ENCODE assay signal across 8 mouse cellular contexts in genomic region chr9:53301269-53301720, GRCm38 (mm10). TPM values are rescaled to one million over a fixed set of nuclear protein-coding genes. Genes with fewer than 3 reads are reported as not detected.
DNase-seq lines count a peak whose midpoint lies in the region; ATAC-seq and TF ChIP-seq lines count a peak whose summit lies in the region.

Gene Exph5, plus strand, starts transcription at chr9:53301670.

- WGBS in heart, embryonic 13.5 days = under 1% methylated on average over 11 of the region's 11 CpGs
- WGBS in heart, adult 2 months = 1% methylated on average over 11 of the region's 11 CpGs
- WGBS in cerebellum, adult 2 months = 2% methylated on average over 11 of the region's 11 CpGs
- under 1% methylated on average over 11 of the region's 11 CpGs for WGBS in lung, postnatal 0 days

- TF ChIP-seq CTCF in heart, adult 2 months (IDR thresholded peaks at IDR 0.05) = no peak
- no peak for TF ChIP-seq CTCF in cerebellum, adult 2 months (IDR thresholded peaks at IDR 0.05; ENCODE audit: borderline replicate concordance, insufficient read depth, low read depth, low read length)
- TF ChIP-seq CTCF in lung, postnatal 0 days (IDR thresholded peaks at IDR 0.05) = no peak

- H3K27me3 ChIP-seq in heart, embryonic 13.5 days (replicated peaks) = peaks cover 27% of the 10 kb centered on the region
- H3K27me3 ChIP-seq in heart, adult 2 months (ENCODE audit: control insufficient read depth, insufficient read depth, low read length) = 0 out of 2 replicates have a peak, but pooled peaks cover 2% of the 10 kb centered on the region
- H3K27me3 ChIP-seq in cerebellum, adult 2 months (ENCODE audit: control insufficient read depth, insufficient read depth, low read length) = no peaks in the 10 kb centered on the region
- no peaks in the 10 kb centered on the region for H3K27me3 ChIP-seq in lung, postnatal 0 days (replicated peaks; ENCODE audit: insufficient read depth, low read length)

- ATAC-seq in heart, embryonic 13.5 days (ENCODE audit: extremely low read depth, insufficient number of reproducible peaks, low FRiP score, low TSS enrichment) = no peak
- peak; percentile 92 for ATAC-seq in lung, postnatal 0 days

- H3K4me2 ChIP-seq in heart, embryonic 13.5 days = peak within 1 kb of the TSS; percentile 93
- H3K4me2 ChIP-seq in lung, postnatal 0 days (replicated peaks; ENCODE audit: low read depth, low read length) = peak within 1 kb of the TSS; percentile 66

- no peaks in the 10 kb centered on the region for H3K36me3 ChIP-seq in heart, embryonic 13.5 days
- no peaks in the 10 kb centered on the region for H3K36me3 ChIP-seq in heart, adult 2 months (ENCODE audit: control insufficient read depth, insufficient read depth, low read length)
- no peaks in the 10 kb centered on the region for H3K36me3 ChIP-seq in lung, postnatal 0 days (ENCODE audit: insufficient read depth, low read length)

- peak within 1 kb of the TSS; percentile 76 for H3K9ac ChIP-seq in heart, embryonic 13.5 days
- H3K9ac ChIP-seq in heart, adult 2 months (ENCODE audit: low read depth, low read length) = no peak within 1 kb of the TSS
- H3K9ac ChIP-seq in lung, postnatal 0 days (replicated peaks; ENCODE audit: low read depth) = peak within 1 kb of the TSS; percentile 41

- intact Hi-C loops in heart, adult 2 months (cut with DNase I) = no loop called here

- no peak for TF ChIP-seq POLR2A in heart, adult 2 months (IDR thresholded peaks at IDR 0.05; ENCODE audit: insufficient read depth, low read depth, low read length)
- peak; percentile 60; the same call in 1 of the 2 replicates for TF ChIP-seq POLR2A in cerebellum, adult 2 months (IDR thresholded peaks at IDR 0.05; ENCODE audit: borderline replicate concordance, insufficient read depth, low read length)

- no peaks in the 10 kb centered on the region for H3K79me2 ChIP-seq in heart, adult 2 months (replicated peaks; ENCODE audit: control insufficient read depth, insufficient read depth, low read length)

- no peak for TF ChIP-seq EP300 in heart, adult 2 months (IDR thresholded peaks at IDR 0.05; ENCODE audit: insufficient read depth, low read depth, low read length)
- TF ChIP-seq EP300 in lung, postnatal 0 days (IDR thresholded peaks at IDR 0.05) = 0 out of 2 replicates have a peak, but pooled peaks have one; percentile 4

- no peaks in the 10 kb centered on the region for H3K9me3 ChIP-seq in heart, embryonic 13.5 days
- H3K9me3 ChIP-seq in lung, postnatal 0 days (ENCODE audit: low read length) = no peaks in the 10 kb centered on the region

- H3K4me3 ChIP-seq in heart, embryonic 13.5 days = peak within 1 kb of the TSS; percentile 57
- H3K4me3 ChIP-seq in heart, adult 2 months = no peak within 1 kb of the TSS
- peak within 1 kb of the TSS; percentile 98 for H3K4me3 ChIP-seq in cerebellum, adult 2 months (replicated peaks; ENCODE audit: insufficient read depth, low read depth, low read length)
- H3K4me3 ChIP-seq in lung, postnatal 0 days (ENCODE audit: low read depth, low read length) = peak within 1 kb of the TSS; percentile 43

- peaks cover 15% of the 10 kb centered on the region; the same call in 1 of the 2 replicates for H3K4me1 ChIP-seq in heart, embryonic 13.5 days
- no peaks in the 10 kb centered on the region for H3K4me1 ChIP-seq in heart, adult 2 months (ENCODE audit: control insufficient read depth, insufficient read depth, low read length)
- peaks cover 6% of the 10 kb centered on the region; the same call in 1 of the 2 replicates for H3K4me1 ChIP-seq in cerebellum, adult 2 months (ENCODE audit: control insufficient read depth, insufficient read depth, low read length)
- H3K4me1 ChIP-seq in lung, postnatal 0 days (ENCODE audit: insufficient read depth, low read depth, low read length) = no peaks in the 10 kb centered on the region

- DNase-seq in heart, adult 2 months = no peak
- peak; percentile 75 to 79 for DNase-seq in cerebellum, adult 2 months
- DNase-seq in frontal cortex, postnatal 36 days (ENCODE audit: low spot score in 2 of 2) = peak; percentile 28 to 71
- DNase-seq in kidney, postnatal 4 days = peak; percentile 78 to 84
- peak; percentile 89 for DNase-seq in lung, postnatal 0 days (ENCODE audit: low spot score)
- peak; percentile 60 for DNase-seq in right cerebral cortex, adult 18-20 months
- DNase-seq in gastrocnemius, postnatal 4 days (ENCODE audit: low spot score in 2 of 2) = no peak

- H3K27ac ChIP-seq in heart, embryonic 13.5 days (replicated peaks) = no peak within 1 kb of the TSS; the same call in 1 of the 2 replicates
- no peak within 1 kb of the TSS for H3K27ac ChIP-seq in heart, adult 2 months
- H3K27ac ChIP-seq in cerebellum, adult 2 months (ENCODE audit: insufficient read depth, low read length) = peak within 1 kb of the TSS; percentile 76
- H3K27ac ChIP-seq in lung, postnatal 0 days (ENCODE audit: low read length) = peak within 1 kb of the TSS; percentile 89

RNA-seq across cellular contexts. Expression of gene Exph5, which starts in this region (rescaled TPM):
- polyA plus RNA-seq in heart, embryonic 13.5 days (2015; fragmentation: Nextera tagmentation; extraction: Ambion mirVana) = 0.23 and 0.51 TPM in 2 replicates
- under 1 TPM; 0.18 to 0.37 TPM for total RNA-seq in heart, adult 2 months (2021)
- 0.06 and 0.14 TPM in 2 replicates for polyA plus RNA-seq in heart, adult 2 months (2012; rRNA removed)
- polyA plus RNA-seq in cerebellum, adult 2 months (2012; rRNA removed) = 25.2 and 32.7 TPM in 2 replicates
- polyA plus RNA-seq in lung, postnatal 0 days (2015; fragmentation: Nextera tagmentation; extraction: Ambion mirVana) = 7.2 and 8.1 TPM in 2 replicates
- total RNA-seq in gastrocnemius, postnatal 4 days (2021) = under 1 TPM; 0.15 to 0.21 TPM

Comparison
In these comparisons a context has a peak if more than half of its experiments do, and no peak if none do; other contexts are left out.
1. H3K27ac ChIP-seq: peak in cerebellum, adult 2 months (single experiment) and lung, postnatal 0 days (single experiment); none in heart, embryonic 13.5 days (single experiment) and heart, adult 2 months (single experiment).
2. DNase-seq: peak in cerebellum, adult 2 months (2 of 2), frontal cortex, postnatal 36 days (2 of 2), kidney, postnatal 4 days (2 of 2), lung, postnatal 0 days (single experiment) and right cerebral cortex, adult 18-20 months (single experiment); none in heart, adult 2 months (0 of 2) and gastrocnemius, postnatal 4 days (0 of 2).